ENCODE assay signal across 8 mouse cellular contexts in genomic region chr16:38476312-38477240, GRCm38 (mm10). TPM values are rescaled to one million over a fixed set of nuclear protein-coding genes. Genes with fewer than 3 reads are reported as not detected.
DNase-seq lines count a peak whose midpoint lies in the region; ATAC-seq and TF ChIP-seq lines count a peak whose summit lies in the region.

No protein-coding gene starts in this region.

- no peaks in the 10 kb centered on the region for H3K27me3 ChIP-seq in G1E (ENCODE audit: insufficient read depth, low read length)
- peaks cover 18% of the 10 kb centered on the region for H3K27me3 ChIP-seq in forebrain, embryonic 10.5 days (ENCODE audit: poor library complexity, severe bottlenecking)

- no peak for DNase-seq in G1E (ENCODE audit: low spot score)
- DNase-seq in forebrain, embryonic 10.5 days (ENCODE audit: extremely low spot score, low spot score), result peak; percentile 53
- peak; percentile 25 for DNase-seq in layer of hippocampus, adult 9-11 months
- DNase-seq in lung, postnatal 14 days, result peak; percentile 41
- DNase-seq in ovary, postnatal 36 days (ENCODE audit: low spot score), result peak; percentile 43
- peak; percentile 16 for DNase-seq in urinary bladder, postnatal 14 days (ENCODE audit: low spot score)

- peaks cover 71% of the 10 kb centered on the region for H3K4me1 ChIP-seq in G1E (ENCODE audit: insufficient read depth, low read depth, low read length)
- H3K4me1 ChIP-seq in forebrain, embryonic 10.5 days, result peaks cover 13% of the 10 kb centered on the region

- H3K4me3 ChIP-seq in G1E (ENCODE audit: low read depth, low read length), result peak overlapping the region; percentile 4; the same call in 1 of the 2 replicates
- H3K4me3 ChIP-seq in forebrain, embryonic 10.5 days, result peak overlapping the region; percentile 50

- TF ChIP-seq CTCF in G1E (IDR thresholded peaks at IDR 0.05; ENCODE audit: low read depth, low read length), result no peak

- no peaks in the 10 kb centered on the region for H3K9me3 ChIP-seq in G1E (replicated peaks)
- H3K9me3 ChIP-seq in forebrain, embryonic 10.5 days, result no peaks in the 10 kb centered on the region

- H3K36me3 ChIP-seq in G1E (replicated peaks), result peaks cover 15% of the 10 kb centered on the region
- no peaks in the 10 kb centered on the region for H3K36me3 ChIP-seq in forebrain, embryonic 10.5 days (replicated peaks)

- ATAC-seq in G1E (ENCODE audit: extremely low read depth, insufficient number of reproducible peaks, low FRiP score, poor library complexity, severe bottlenecking), result no peak
- peak; percentile 64 for ATAC-seq in cerebellum, adult (ENCODE audit: insufficient number of reproducible peaks, low FRiP score, low TSS enrichment)
- ATAC-seq in hematopoietic stem cell, adult 5-6 weeks (replicated peaks in 1 of 2; ENCODE audit: insufficient read depth in 1 of 2, low FRiP score in 2 of 2, low TSS enrichment in 1 of 2, low read depth in 1 of 2, poor library complexity in 2 of 2, severe bottlenecking in 2 of 2), result peak; percentile 60 to 71

- WGBS in forebrain, embryonic 10.5 days, result 12% methylated on average over 34 of the region's 34 CpGs

- peak overlapping the region; percentile 80 for H3K27ac ChIP-seq in forebrain, embryonic 10.5 days

RNA-seq across cellular contexts. Expression of gene Cd80, which starts 21.2 kb away (rescaled TPM):
- total RNA-seq in G1E (2014; fragmentation: Nextera tagmentation) (62.1 and 77.0 TPM in 2 replicates), G1E (2017) (4.9 and 5.3 TPM in 2 replicates)
- polyA plus RNA-seq in G1E (2012), result 2.2 and 3.0 TPM in 2 replicates
- 0.32 and 0.61 TPM in 2 replicates for polyA plus RNA-seq in forebrain, embryonic 10.5 days (2016; fragmentation: Nextera tagmentation; extraction: Ambion mirVana)
- total RNA-seq in hematopoietic stem cell, adult 5-6 weeks (2017), result 0.38 TPM in 1 of 2 replicates, not detected in the other

RNA-seq across cellular contexts. Expression of gene Adprh, which starts 24.1 kb away (rescaled TPM):
- 56.4 and 60.6 TPM in 2 replicates for total RNA-seq in G1E (2014; fragmentation: Nextera tagmentation)
- total RNA-seq in G1E (2017), result 26.4 and 28.4 TPM in 2 replicates
- polyA plus RNA-seq in G1E (2012), result 355 and 468 TPM in 2 replicates
- 149 and 153 TPM in 2 replicates for polyA plus RNA-seq in forebrain, embryonic 10.5 days (2016; fragmentation: Nextera tagmentation; extraction: Ambion mirVana)
- 11.1 and 23.8 TPM in 2 replicates for total RNA-seq in hematopoietic stem cell, adult 5-6 weeks (2017)

RNA-seq across cellular contexts. Expression of gene Pla1a, which starts 43.6 kb away (rescaled TPM):
- total RNA-seq in G1E (2014; fragmentation: Nextera tagmentation) (1.7 TPM in 1 of 2 replicates, not detected in the other), G1E (2017) (0.16 TPM in 1 of 2 replicates, not detected in the other)
- not detected in 2 replicates for polyA plus RNA-seq in G1E (2012)
- not detected in 2 replicates for polyA plus RNA-seq in forebrain, embryonic 10.5 days (2016; fragmentation: Nextera tagmentation; extraction: Ambion mirVana)
- total RNA-seq in hematopoietic stem cell, adult 5-6 weeks (2017), result not detected in 2 replicates

RNA-seq across cellular contexts. Expression of gene Timmdc1, which starts 45.9 kb away (rescaled TPM):
- total RNA-seq in G1E (2014; fragmentation: Nextera tagmentation), result 36.7 and 38.7 TPM in 2 replicates
- total RNA-seq in G1E (2017), result 27.0 and 28.6 TPM in 2 replicates
- polyA plus RNA-seq in G1E (2012), result 25.9 and 28.3 TPM in 2 replicates
- 33.1 and 36.7 TPM in 2 replicates for polyA plus RNA-seq in forebrain, embryonic 10.5 days (2016; fragmentation: Nextera tagmentation; extraction: Ambion mirVana)
- 35.4 and 35.7 TPM in 2 replicates for total RNA-seq in hematopoietic stem cell, adult 5-6 weeks (2017)
